Mouse (Mus musculus) midbrain, embryonic 16.5 days (tissue): ENCODE measurements around the gene Agtpbp1. TPM values are rescaled to one million over a fixed set of nuclear protein-coding genes. Genes with fewer than 3 reads are reported as not detected.
"Not testable (repeated sequence)": the region's sequence is repeated elsewhere in the genome, so short reads cannot be mapped to it uniquely, and the experiment has no call there.

ENCODE experiments used
- ATAC-seq: fragments of 200-750 bp; cut with Nextera tagmentation; 2 replicates; pipeline ENCODE4 v1.8.0; 2017; ENCODE audit warnings: moderate TSS enrichment
- H3K27ac ChIP-seq: fragments of 300-500 bp; sonication (generic); 2 replicates; pipeline ENCODE4 v1.5.1; 2014; ENCODE audit warnings: mild to moderate bottlenecking, low read length, mixed read lengths
- H3K27me3 ChIP-seq: fragments of 300-500 bp; sonication (generic); 2 replicates; pipeline ENCODE4 v1.6.1; 2014; ENCODE audit warnings: low read depth, low read length, mixed read lengths; ENCODE audit not compliant: control insufficient read depth, insufficient read depth
- H3K36me3 ChIP-seq: fragments of 300-500 bp; sonication (generic); 2 replicates; pipeline ENCODE4 v1.6.1; 2014; ENCODE audit warnings: mild to moderate bottlenecking, low read length, moderate library complexity, mixed read lengths; ENCODE audit not compliant: control insufficient read depth, insufficient read depth
- H3K4me1 ChIP-seq: fragments of 300-500 bp; sonication (generic); 2 replicates; pipeline ENCODE4 v1.6.1; 2014; ENCODE audit warnings: mild to moderate bottlenecking, low read length, mixed read lengths; ENCODE audit not compliant: control insufficient read depth, insufficient read depth
- H3K4me2 ChIP-seq: fragments of 300-500 bp; sonication (generic); 2 replicates; pipeline ENCODE4 v1.6.1; 2014; ENCODE audit warnings: mild to moderate bottlenecking, low read length, mixed read lengths
- H3K4me3 ChIP-seq: fragments of 300-500 bp; sonication (generic); 2 replicates; pipeline ENCODE4 v1.5.1; 2014; ENCODE audit warnings: low read depth, mild to moderate bottlenecking, low read length, moderate library complexity, mixed read lengths
- H3K9ac ChIP-seq: fragments of 300-500 bp; sonication (generic); 2 replicates; pipeline ENCODE4 v1.6.1; 2014; ENCODE audit warnings: low read depth, low read length, mixed read lengths
- H3K9me3 ChIP-seq: fragments of 300-500 bp; sonication (generic); replicated peaks from 2 replicates; pipeline ENCODE4 v1.6.1; 2014; ENCODE audit warnings: mild to moderate bottlenecking, low read length, mixed read lengths; ENCODE audit not compliant: control insufficient read depth, poor library complexity, severe bottlenecking
- WGBS: fragments of 180-500 bp; shearing (Covaris S2); extraction: QIAGEN DNeasy Blood & Tissue Kit; methylation state at CpG from one replicate; pipeline ENCODE4 v1.1.7; 2014; 5-methylcytosine and 5-hydroxymethylcytosine counted together
- polyA plus RNA-seq: library from polyadenylated mRNA; unstranded; fragments of >200 nt; fragmentation: Nextera tagmentation; extraction: Ambion mirVana; gene quantifications from 2 replicates; pipeline ENCODE4 v1.2.1, GENCODE M21; 2015

The Agtpbp1 gene
- polyA plus RNA-seq, 1 experiment from 2014 or later = 76.0 TPM

DNA sequence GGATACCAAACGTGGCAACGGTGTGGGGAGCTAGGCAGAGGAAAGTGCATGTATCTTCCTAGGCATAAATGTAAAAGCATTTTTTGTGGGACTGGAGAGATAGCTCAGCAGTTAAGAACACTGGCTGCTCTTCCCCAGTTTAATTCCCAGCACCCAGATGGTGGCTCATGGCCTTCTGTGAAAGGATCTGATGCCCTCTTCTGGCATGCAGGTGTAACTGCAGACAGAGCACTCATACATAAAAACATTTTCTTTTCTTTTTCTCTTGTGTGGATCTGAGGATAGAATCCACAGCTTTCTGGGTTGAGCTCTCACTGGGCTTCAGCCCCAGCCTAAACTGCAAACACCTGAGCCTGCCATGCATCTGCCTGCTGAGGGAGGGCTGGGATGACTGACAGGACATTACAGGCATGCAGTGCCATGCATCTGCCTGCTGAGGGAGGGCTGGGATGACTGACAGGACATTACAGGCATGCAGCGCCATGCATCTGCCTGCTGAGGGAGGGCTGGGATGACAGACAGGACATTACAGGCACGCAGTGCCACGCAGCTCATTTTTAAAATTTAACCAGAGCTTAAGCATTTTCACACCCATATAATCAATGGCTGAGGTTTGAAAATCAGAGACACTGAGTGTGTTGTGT, 90.3 kb downstream of the Agtpbp1 start:
- Histone ChIP-seq H3K4me3 (no peak overlapping the region), H3K27ac (no peak overlapping the region), H3K36me3 (peaks cover 12% of the 10 kb centered on the region), H3K9me3 (no peaks in the 10 kb centered on the region), H3K4me1 (peaks cover 5% of the 10 kb centered on the region), H3K4me2 (no peak overlapping the region), H3K27me3 (no peaks in the 10 kb centered on the region), H3K9ac (no peak overlapping the region)
- ATAC-seq = no peak
- WGBS = 79% methylated on average over 5 of the region's 5 CpGs

DNA sequence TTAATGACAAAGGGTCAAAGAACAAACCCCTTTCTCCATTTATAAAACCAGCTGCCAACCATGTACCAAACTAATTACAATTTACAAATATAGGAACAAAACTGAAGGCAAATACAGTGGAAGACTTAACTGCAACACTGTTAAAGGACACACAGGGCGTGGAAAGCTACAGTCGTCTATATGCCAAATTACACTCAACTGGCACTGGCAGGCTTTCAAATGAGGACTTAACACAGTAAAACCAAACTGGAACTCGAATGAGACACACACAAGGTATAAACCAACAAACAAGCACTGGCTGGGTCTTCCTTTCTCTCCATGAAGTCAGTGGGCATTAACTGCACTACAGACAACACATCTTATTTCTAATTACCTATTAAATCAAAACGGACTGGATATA, 94.3 kb downstream of the Agtpbp1 start:
- Histone ChIP-seq H3K9ac (no peak overlapping the region), H3K4me2 (no peak overlapping the region), H3K9me3 (no peaks in the 10 kb centered on the region), H3K27ac (no peak overlapping the region), H3K4me1 (peaks cover under 1% of the 10 kb centered on the region), H3K36me3 (peaks cover 7% of the 10 kb centered on the region), H3K27me3 (no peaks in the 10 kb centered on the region), H3K4me3 (no peak overlapping the region)
- ATAC-seq = no peak
- 62% methylated on average over 4 of the region's 4 CpGs for WGBS

- no peaks in the 10 kb centered on the region for H3K36me3 ChIP-seq
- H3K9ac ChIP-seq = no peak overlapping the region
- H3K4me3 ChIP-seq = no peak overlapping the region
- no peak overlapping the region for H3K4me2 ChIP-seq
- peak; percentile 64; the same call in 1 of the 2 replicates for ATAC-seq
- H3K27me3 ChIP-seq = no peaks in the 10 kb centered on the region
- no peaks in the 10 kb centered on the region for H3K4me1 ChIP-seq
- no peak overlapping the region for H3K27ac ChIP-seq
- 48% methylated on average over 2 of the region's 2 CpGs for WGBS
- H3K9me3 ChIP-seq = no peaks in the 10 kb centered on the region
Observed at GRCm38 (mm10) chr13:59489143-59489542, 95.9 kb downstream of the Agtpbp1 start.

DNA sequence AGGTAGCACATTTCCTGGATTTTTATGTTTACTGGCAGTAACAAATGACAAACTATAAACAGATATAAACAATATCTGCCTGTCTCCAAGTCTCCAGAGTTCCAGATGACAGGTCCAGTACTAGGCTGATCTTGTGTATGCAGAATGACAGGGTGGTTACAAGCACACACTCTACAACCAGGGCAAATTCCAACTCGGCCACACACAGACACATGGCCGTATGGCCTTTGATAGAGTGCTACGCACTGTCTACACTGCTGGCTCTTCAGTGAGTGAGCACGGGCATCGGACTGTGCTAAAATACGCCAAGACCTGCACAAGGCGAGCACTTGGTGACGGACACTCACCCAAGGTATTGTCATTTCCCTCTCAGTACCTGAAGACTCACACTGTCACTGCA, 97.7 kb downstream of the Agtpbp1 start:
- WGBS = 94% methylated on average over 8 of the region's 8 CpGs

GRCm38 (mm10) chr13:59486243-59486642, 98.8 kb downstream of the Agtpbp1 start:
- no peak overlapping the region for H3K4me3 ChIP-seq
- 93% methylated on average over 5 of the region's 5 CpGs for WGBS
- no peak overlapping the region for H3K4me2 ChIP-seq

More for the DNA sequence above, 97.7 kb downstream of the Agtpbp1 start:
- ATAC-seq = no peak
- Histone ChIP-seq H3K36me3 (no peaks in the 10 kb centered on the region), H3K27ac (no peak overlapping the region), H3K4me1 (no peaks in the 10 kb centered on the region), H3K9me3 (no peaks in the 10 kb centered on the region), H3K27me3 (no peaks in the 10 kb centered on the region), H3K4me2 (no peak overlapping the region), H3K9ac (no peak overlapping the region), H3K4me3 (no peak overlapping the region)

DNA sequence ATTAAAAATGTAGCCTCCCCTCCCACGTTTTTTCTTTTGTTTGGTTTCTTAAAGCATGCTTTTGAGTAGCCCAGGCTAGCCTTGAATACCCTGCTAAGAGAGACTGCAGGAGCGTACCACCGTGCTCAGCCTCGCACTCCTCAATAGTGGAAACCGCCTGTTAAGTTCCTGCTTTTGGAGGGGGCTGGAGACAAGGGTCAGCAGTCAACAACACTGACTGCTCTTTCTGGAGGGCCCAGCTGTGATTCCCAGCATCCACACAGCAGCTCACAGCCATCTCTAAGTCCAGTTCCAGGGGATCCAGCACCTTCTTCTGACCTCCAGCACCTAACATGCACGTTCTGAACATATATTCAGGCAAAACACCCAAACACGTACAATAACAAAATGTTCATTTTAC, 99.6 kb downstream of the Agtpbp1 start:
- WGBS = 91% methylated on average over 7 of the region's 7 CpGs
- H3K9ac ChIP-seq = no peak overlapping the region
- ATAC-seq = no peak
- H3K4me2 ChIP-seq = no peak overlapping the region
- H3K4me1 ChIP-seq = no peaks in the 10 kb centered on the region
- no peak overlapping the region for H3K27ac ChIP-seq
- H3K9me3 ChIP-seq = no peaks in the 10 kb centered on the region
- no peaks in the 10 kb centered on the region for H3K27me3 ChIP-seq
- no peak overlapping the region for H3K4me3 ChIP-seq
- H3K36me3 ChIP-seq = no peaks in the 10 kb centered on the region

More at GRCm38 (mm10) chr13:59486243-59486642, 98.8 kb downstream of the Agtpbp1 start:
- Histone ChIP-seq H3K9me3 (no peaks in the 10 kb centered on the region), H3K4me1 (no peaks in the 10 kb centered on the region), H3K27ac (no peak overlapping the region), H3K27me3 (no peaks in the 10 kb centered on the region), H3K9ac (no peak overlapping the region), H3K36me3 (no peaks in the 10 kb centered on the region)
- ATAC-seq = no peak

- H3K4me3 ChIP-seq = no peak overlapping the region
- WGBS = 88% methylated on average over 4 of the region's 4 CpGs
- ATAC-seq = no peak
Observed at GRCm38 (mm10) chr13:59481484-59481855, 103.6 kb downstream of the Agtpbp1 start.

DNA sequence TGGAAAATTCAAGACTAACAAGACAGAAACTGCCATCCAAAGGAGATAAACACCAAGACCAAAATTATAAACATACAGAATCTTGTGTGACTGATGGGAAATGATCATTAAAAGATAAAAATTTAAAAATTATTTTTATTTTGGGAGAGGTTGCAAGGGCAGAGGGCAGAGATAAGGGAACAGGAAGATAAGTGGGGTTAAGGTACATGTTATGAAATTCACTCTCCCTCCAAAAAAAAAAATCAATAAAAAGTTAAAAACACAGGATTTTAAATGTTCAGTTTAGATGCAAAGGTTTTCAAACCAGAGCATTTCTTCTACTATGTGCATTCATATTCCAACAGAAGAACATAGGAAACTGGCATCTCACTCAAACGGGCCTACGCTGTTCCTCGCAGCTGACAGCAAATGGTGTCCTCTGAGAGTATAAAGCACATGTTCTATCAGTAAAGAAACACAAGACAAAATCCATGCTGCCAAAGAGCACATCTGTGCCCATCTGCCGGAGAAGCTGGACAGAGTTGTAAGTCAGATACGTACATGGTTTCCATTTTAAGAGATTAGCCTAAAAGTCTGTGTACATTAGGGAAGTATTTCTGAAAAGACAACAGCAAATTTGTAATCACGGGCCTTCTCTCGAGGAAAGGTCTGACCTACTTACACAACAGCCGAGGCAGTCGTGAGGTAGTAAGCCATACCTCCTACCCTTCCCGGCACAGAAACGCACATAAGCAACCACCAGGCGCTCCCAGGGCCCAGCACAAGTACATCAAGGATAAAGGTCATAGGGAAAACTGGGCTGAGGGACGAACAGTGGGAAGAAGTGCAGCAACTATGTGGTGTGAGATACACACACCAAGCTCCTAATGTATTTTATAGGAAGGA, 104.2 kb downstream of the Agtpbp1 start:
- ATAC-seq = no peak
- H3K4me3 ChIP-seq = no peak overlapping the region
- H3K9ac ChIP-seq = no peak overlapping the region
- 0 out of 2 replicates have a peak, but pooled peaks cover under 1% of the 10 kb centered on the region for H3K36me3 ChIP-seq
- H3K9me3 ChIP-seq = no peaks in the 10 kb centered on the region
- H3K4me2 ChIP-seq = no peak overlapping the region
- WGBS = 89% methylated on average over 13 of the region's 13 CpGs
- H3K4me1 ChIP-seq = no peaks in the 10 kb centered on the region
- no peak overlapping the region for H3K27ac ChIP-seq
- H3K27me3 ChIP-seq = no peaks in the 10 kb centered on the region

More at GRCm38 (mm10) chr13:59481484-59481855, 103.6 kb downstream of the Agtpbp1 start:
- Histone ChIP-seq H3K36me3 (no peaks in the 10 kb centered on the region), H3K9me3 (no peaks in the 10 kb centered on the region), H3K27ac (no peak overlapping the region), H3K27me3 (no peaks in the 10 kb centered on the region), H3K4me1 (no peaks in the 10 kb centered on the region), H3K9ac (no peak overlapping the region), H3K4me2 (no peak overlapping the region)

GRCm38 (mm10) chr13:59477928-59478327, 107.1 kb downstream of the Agtpbp1 start:
- H3K9ac ChIP-seq, H3K4me2 ChIP-seq, H3K9me3 ChIP-seq, H3K36me3 ChIP-seq, H3K27me3 ChIP-seq, H3K4me1 ChIP-seq, H3K4me3 ChIP-seq, H3K27ac ChIP-seq, ATAC-seq: not testable (repeated sequence)
- WGBS = 93% methylated on average over 6 of the region's 7 CpGs
